Mouse (Mus musculus): Measurements from ENCODE around the gene Guca2b. TPM values are rescaled to one million over a fixed set of nuclear protein-coding genes. Genes with fewer than 3 reads are reported as not detected.

The Guca2b gene
- total and polyA plus RNA-seq, 3 experiments = not detected

DNA sequence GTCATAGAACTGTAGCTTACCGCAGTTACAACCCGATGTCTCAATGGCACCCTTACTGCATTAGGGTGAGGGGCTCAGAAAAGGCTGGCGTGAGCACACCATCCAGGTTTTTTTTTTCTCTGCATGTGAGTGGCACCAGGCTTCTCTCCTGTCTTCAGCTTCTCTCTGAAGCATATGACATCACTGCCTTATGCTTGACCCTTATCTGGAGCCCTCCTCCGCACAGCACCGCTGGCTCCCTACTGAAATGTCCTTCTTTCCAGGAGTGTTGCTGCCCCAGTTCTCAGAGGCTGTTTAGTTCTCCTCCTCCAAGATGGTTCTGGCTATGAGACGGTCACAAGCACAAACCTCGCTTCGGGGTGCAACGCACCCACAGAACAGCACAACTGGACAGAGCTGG lies 12.4 kb upstream of the Guca2b start:
- H3K9me3 ChIP-seq (replicated peaks; ENCODE audit: insufficient read depth, low read length) = no peaks in the 10 kb centered on the region
- H3K9ac ChIP-seq (ENCODE audit: control insufficient read depth, low read depth, low read length, poor library complexity, severe bottlenecking) = no peak overlapping the region
- H3K4me1 ChIP-seq (ENCODE audit: control insufficient read depth in 1 of 2, insufficient read depth in 2 of 2, low read length in 2 of 2) = no peaks in the 10 kb centered on the region
- H3K27ac ChIP-seq (ENCODE audit: control insufficient read depth, low read depth, low read length) = no peak overlapping the region
- TF ChIP-seq GABPA (IDR thresholded peaks at IDR 0.05; ENCODE audit: low read depth, low read length) = no peak
- TF ChIP-seq SIN3A (IDR thresholded peaks at IDR 0.05; ENCODE audit: low read length) = no peak
- no peak for TF ChIP-seq CTCF (IDR thresholded peaks at IDR 0.05 in 2 of 3, conservative IDR thresholded peaks at IDR 0.05 in 1 of 3; ENCODE audit: control insufficient read depth in 1 of 3, insufficient read depth in 1 of 3, low read depth in 2 of 3, low read length in 3 of 3, poor library complexity in 1 of 3, severe bottlenecking in 1 of 3)
- TF ChIP-seq GATA1 (IDR thresholded peaks at IDR 0.05; ENCODE audit: low read depth, low read length) = no peak
- no peak for TF ChIP-seq MYC (IDR thresholded peaks at IDR 0.05; ENCODE audit: low read depth, low read length)
- H3K27me3 ChIP-seq (ENCODE audit: control insufficient read depth in 1 of 2, insufficient read depth in 2 of 2, low read length in 2 of 2) = no peaks in the 10 kb centered on the region
- no peak overlapping the region for H3K4me3 ChIP-seq (ENCODE audit: control insufficient read depth in 1 of 2, insufficient read depth in 1 of 2, low read depth in 2 of 2, low read length in 2 of 2)
- H3K36me3 ChIP-seq (ENCODE audit: control insufficient read depth in 1 of 2, insufficient read depth in 2 of 2, low read length in 2 of 2) = no peaks in the 10 kb centered on the region
- DNase-seq (ENCODE audit: low read depth, low spot score) = no peak
- H3K79me2 ChIP-seq (ENCODE audit: control insufficient read depth, insufficient read depth, low read length, poor library complexity) = no peaks in the 10 kb centered on the region

DNA sequence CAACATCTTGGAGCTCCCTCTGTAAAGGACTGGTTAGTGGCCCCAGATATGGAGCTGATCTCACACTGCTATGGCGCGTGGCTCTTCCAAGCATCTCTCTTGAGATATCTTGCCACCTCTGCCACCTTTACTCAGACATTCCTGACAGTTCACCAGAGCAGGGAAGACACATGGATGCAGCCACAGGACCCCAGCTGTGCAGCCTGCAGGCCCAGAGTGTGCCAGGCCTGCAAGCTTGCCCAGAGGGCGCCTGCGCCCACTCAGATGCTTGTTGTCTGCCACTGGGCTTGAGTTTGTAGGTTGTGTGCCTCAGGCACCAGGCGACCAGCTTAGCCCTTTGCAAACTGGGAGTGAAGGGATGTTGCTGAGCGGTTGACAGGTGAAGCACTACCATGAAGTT lies 12.0 kb upstream of the Guca2b start:
- no peaks in the 10 kb centered on the region for H3K36me3 ChIP-seq (ENCODE audit: control insufficient read depth in 1 of 2, insufficient read depth in 2 of 2, low read length in 2 of 2)
- H3K27me3 ChIP-seq (ENCODE audit: control insufficient read depth in 1 of 2, insufficient read depth in 2 of 2, low read length in 2 of 2) = no peaks in the 10 kb centered on the region
- no peaks in the 10 kb centered on the region for H3K79me2 ChIP-seq (ENCODE audit: control insufficient read depth, insufficient read depth, low read length, poor library complexity)
- H3K27ac ChIP-seq (ENCODE audit: control insufficient read depth, low read depth, low read length) = no peak overlapping the region
- no peak for DNase-seq (ENCODE audit: low read depth, low spot score)
- H3K4me1 ChIP-seq (ENCODE audit: control insufficient read depth in 1 of 2, insufficient read depth in 2 of 2, low read length in 2 of 2) = no peaks in the 10 kb centered on the region
- no peak overlapping the region for H3K4me3 ChIP-seq (ENCODE audit: control insufficient read depth in 1 of 2, insufficient read depth in 1 of 2, low read depth in 2 of 2, low read length in 2 of 2)
- TF ChIP-seq SIN3A (IDR thresholded peaks at IDR 0.05; ENCODE audit: low read length) (no peak), TCF12 (IDR thresholded peaks at IDR 0.05; ENCODE audit: low read depth, low read length) (no peak), JUND (IDR thresholded peaks at IDR 0.05; ENCODE audit: low read depth, low read length) (no peak), MAX (IDR thresholded peaks at IDR 0.05; ENCODE audit: low read length) (no peak), CHD2 (IDR thresholded peaks at IDR 0.05; ENCODE audit: low read length) (no peak), ZC3H11A (IDR thresholded peaks at IDR 0.05; ENCODE audit: low read depth, low read length) (no peak)
- no peak overlapping the region for H3K9ac ChIP-seq (ENCODE audit: control insufficient read depth, low read depth, low read length, poor library complexity, severe bottlenecking)
- H3K9me3 ChIP-seq (replicated peaks; ENCODE audit: insufficient read depth, low read length) = no peaks in the 10 kb centered on the region

DNA sequence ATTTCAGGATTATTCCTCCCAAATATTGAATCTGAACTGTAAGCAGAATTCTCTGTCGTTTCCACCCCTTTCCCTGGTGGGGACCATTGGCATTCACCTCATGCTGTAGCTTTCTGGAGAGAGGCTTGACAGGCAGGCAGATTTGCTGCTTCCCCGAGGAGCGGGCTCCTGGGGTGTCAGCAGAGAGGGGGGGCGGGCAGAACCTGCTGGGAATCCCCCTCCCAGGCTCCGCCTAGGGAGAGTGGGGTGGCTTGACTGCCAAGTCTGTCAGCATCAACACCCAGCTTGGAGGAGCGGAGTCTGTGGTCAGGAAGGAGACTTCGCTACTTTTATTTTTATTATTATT lies 11.4 kb upstream of the Guca2b start:
- Histone ChIP-seq H3K4me3 (ENCODE audit: control insufficient read depth in 1 of 2, insufficient read depth in 1 of 2, low read depth in 2 of 2, low read length in 2 of 2) (no peak overlapping the region), H3K27me3 (ENCODE audit: control insufficient read depth in 1 of 2, insufficient read depth in 2 of 2, low read length in 2 of 2) (no peaks in the 10 kb centered on the region), H3K36me3 (ENCODE audit: control insufficient read depth in 1 of 2, insufficient read depth in 2 of 2, low read length in 2 of 2) (no peaks in the 10 kb centered on the region)

More for the DNA sequence above, 11.4 kb upstream of the Guca2b start:
- no peaks in the 10 kb centered on the region for H3K9me3 ChIP-seq (replicated peaks; ENCODE audit: insufficient read depth, low read length)
- H3K4me1 ChIP-seq (ENCODE audit: control insufficient read depth in 1 of 2, insufficient read depth in 2 of 2, low read length in 2 of 2) = no peaks in the 10 kb centered on the region
- no peak for TF ChIP-seq USF1 (IDR thresholded peaks at IDR 0.05; ENCODE audit: low read depth, low read length)
- TF ChIP-seq JUND (IDR thresholded peaks at IDR 0.05; ENCODE audit: low read depth, low read length) = no peak
- TF ChIP-seq MYC (IDR thresholded peaks at IDR 0.05; ENCODE audit: low read depth, low read length) = no peak
- no peak for TF ChIP-seq POLR2A (IDR thresholded peaks at IDR 0.05; ENCODE audit: control insufficient read depth in 1 of 2, insufficient read depth in 1 of 2, low read depth in 1 of 2, low read length in 2 of 2, poor library complexity in 1 of 2)
- TF ChIP-seq MAX (IDR thresholded peaks at IDR 0.05; ENCODE audit: low read length) = no peak
- no peak for TF ChIP-seq RAD21 (IDR thresholded peaks at IDR 0.05; ENCODE audit: low read depth, low read length)
- no peak for TF ChIP-seq NELFE (IDR thresholded peaks at IDR 0.05; ENCODE audit: low read depth, low read length)
- no peak for TF ChIP-seq POLR2AphosphoS2 (IDR thresholded peaks at IDR 0.05; ENCODE audit: low read length)
- TF ChIP-seq ZNF384 (IDR thresholded peaks at IDR 0.05; ENCODE audit: low read depth, low read length) = no peak
- no peak for TF ChIP-seq ZC3H11A (IDR thresholded peaks at IDR 0.05; ENCODE audit: low read depth, low read length)
- no peak for TF ChIP-seq HCFC1 (IDR thresholded peaks at IDR 0.05; ENCODE audit: low read depth, low read length)
- TF ChIP-seq CTCF (IDR thresholded peaks at IDR 0.05 in 2 of 3, conservative IDR thresholded peaks at IDR 0.05 in 1 of 3; ENCODE audit: control insufficient read depth in 1 of 3, insufficient read depth in 1 of 3, low read depth in 2 of 3, low read length in 3 of 3, poor library complexity in 1 of 3, severe bottlenecking in 1 of 3) = no peak
- TF ChIP-seq KAT2A (conservative IDR thresholded peaks at IDR 0.05; ENCODE audit: low read depth, low read length) = no peak
- TF ChIP-seq MAZ (IDR thresholded peaks at IDR 0.05; ENCODE audit: low read depth, low read length) = no peak
- TF ChIP-seq UBTF (IDR thresholded peaks at IDR 0.05; ENCODE audit: borderline replicate concordance, insufficient read depth, low read depth, low read length) = no peak
- no peak for TF ChIP-seq ETS1 (IDR thresholded peaks at IDR 0.05; ENCODE audit: low read depth, low read length)
- no peak for DNase-seq (ENCODE audit: low read depth, low spot score)
- no peaks in the 10 kb centered on the region for H3K79me2 ChIP-seq (ENCODE audit: control insufficient read depth, insufficient read depth, low read length, poor library complexity)
- no peak overlapping the region for H3K27ac ChIP-seq (ENCODE audit: control insufficient read depth, low read depth, low read length)
- H3K9ac ChIP-seq (ENCODE audit: control insufficient read depth, low read depth, low read length, poor library complexity, severe bottlenecking) = no peak overlapping the region
